Mouse (Mus musculus) midbrain, embryonic 13.5 days (tissue): ENCODE measurements at regions not wholly inside any gene's neighbourhood (a gene's known extent, or its start where the extent isn't known, plus 50 kb on each side); places are given as distances from the start of the nearest gene placed in this dataset.

Experiments used
- ATAC-seq: fragments of 200-750 bp; cut with Nextera tagmentation; 2 replicates; pipeline ENCODE4 v1.8.0; 2017; ENCODE audit warnings: mild to moderate bottlenecking, moderate TSS enrichment, moderate library complexity
- H3K27ac ChIP-seq: fragments of 300-500 bp; sonication (generic); 2 replicates; pipeline ENCODE4 v1.5.1; 2015; ENCODE audit warnings: inconsistent platforms, mild to moderate bottlenecking, moderate library complexity
- H3K27me3 ChIP-seq: fragments of 300-500 bp; sonication (generic); 2 replicates; pipeline ENCODE4 v1.6.1; 2015; ENCODE audit warnings: mild to moderate bottlenecking, inconsistent platforms
- H3K36me3 ChIP-seq: fragments of 300-500 bp; sonication (generic); 2 replicates; pipeline ENCODE4 v1.6.1; 2015; ENCODE audit warnings: mild to moderate bottlenecking, inconsistent platforms
- H3K4me1 ChIP-seq: fragments of 300-500 bp; sonication (generic); replicated peaks from 2 replicates; pipeline ENCODE4 v1.6.1; 2015; ENCODE audit warnings: inconsistent platforms
- H3K4me2 ChIP-seq: fragments of 300-500 bp; sonication (generic); replicated peaks from 2 replicates; pipeline ENCODE4 v1.6.1; 2015; ENCODE audit warnings: moderate library complexity, mild to moderate bottlenecking, inconsistent platforms
- H3K4me3 ChIP-seq: fragments of 300-500 bp; sonication (generic); replicated peaks from 2 replicates; pipeline ENCODE4 v1.5.1; 2015; ENCODE audit warnings: mild to moderate bottlenecking, inconsistent platforms
- H3K9ac ChIP-seq: fragments of 300-500 bp; sonication (generic); replicated peaks from 2 replicates; pipeline ENCODE4 v1.6.1; 2015; ENCODE audit warnings: mild to moderate bottlenecking, inconsistent platforms
- H3K9me3 ChIP-seq: fragments of 300-500 bp; sonication (generic); 2 replicates; pipeline ENCODE4 v1.6.1; 2016; ENCODE audit warnings: mild to moderate bottlenecking, inconsistent platforms
- WGBS: fragments of 180-500 bp; shearing (Covaris S2); methylation state at CpG from one replicate; pipeline ENCODE4 v1.1.7; 2015; 5-methylcytosine and 5-hydroxymethylcytosine counted together

- H3K27ac ChIP-seq: no peak overlapping the region
- 87% methylated on average over 18 of the region's 18 CpGs for WGBS
- H3K4me2 ChIP-seq: no peak overlapping the region
- H3K27me3 ChIP-seq: no peaks in the 10 kb centered on the region
- H3K9me3 ChIP-seq: no peaks in the 10 kb centered on the region
- no peaks in the 10 kb centered on the region for H3K4me1 ChIP-seq
- no peak for ATAC-seq
- no peak overlapping the region for H3K9ac ChIP-seq
- no peaks in the 10 kb centered on the region for H3K36me3 ChIP-seq
- no peak overlapping the region for H3K4me3 ChIP-seq
Observed at GRCm38 (mm10) chr10:31012669-31013358, 170.2 kb upstream of the Hey2 start.

- Histone ChIP-seq H3K4me3 (no peak overlapping the region), H3K9me3 (no peaks in the 10 kb centered on the region), H3K27ac (no peak overlapping the region), H3K4me1 (no peaks in the 10 kb centered on the region), H3K4me2 (no peak overlapping the region), H3K27me3 (no peaks in the 10 kb centered on the region), H3K9ac (no peak overlapping the region), H3K36me3 (no peaks in the 10 kb centered on the region)
- ATAC-seq: no peak
- WGBS: 71% methylated on average over 1 of the region's 1 CpGs
Observed at GRCm38 (mm10) chr10:31009955-31010254, 167.3 kb upstream of the Hey2 start.

DNA sequence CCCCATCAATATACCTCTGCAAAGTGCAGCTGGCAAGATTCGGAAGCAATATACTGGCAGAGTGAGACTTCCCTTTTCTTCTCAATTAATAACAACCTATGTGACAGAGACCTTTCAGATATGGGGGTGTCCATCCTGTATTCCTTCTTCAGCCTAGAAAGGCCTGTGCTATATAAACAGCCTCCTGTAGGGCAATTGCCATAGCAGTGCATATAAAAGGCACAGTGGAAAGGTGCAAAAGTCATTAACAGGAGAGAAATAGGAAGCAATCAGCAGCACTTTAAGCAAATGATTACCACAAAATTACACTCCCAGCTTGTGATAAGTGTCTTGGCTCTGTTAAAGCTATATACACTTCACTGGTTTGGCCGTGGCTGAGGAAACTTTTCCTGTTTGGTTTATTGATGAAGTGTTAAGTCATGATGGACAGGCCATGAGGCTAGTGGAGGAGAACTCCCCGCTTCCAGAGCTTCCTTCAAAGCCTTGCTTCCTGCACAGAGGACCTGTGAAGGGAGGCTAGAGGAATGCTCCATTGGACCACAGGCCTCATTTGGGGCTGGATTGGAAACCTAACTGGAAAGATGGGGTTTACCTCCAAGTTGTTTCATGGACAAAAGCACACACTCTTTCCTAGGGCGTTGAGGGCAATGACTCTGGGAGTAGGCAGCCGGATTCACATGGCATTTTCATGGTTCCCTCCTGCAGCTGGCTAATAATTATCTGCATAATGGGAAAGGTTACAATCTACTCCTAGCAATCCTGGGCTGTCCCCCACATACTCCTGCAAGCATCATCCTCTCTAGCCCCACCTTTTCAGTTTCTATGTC is 166.7 kb upstream of the Hey2 start:
- no peaks in the 10 kb centered on the region for H3K36me3 ChIP-seq
- no peak overlapping the region for H3K27ac ChIP-seq
- no peak overlapping the region for H3K4me2 ChIP-seq
- ATAC-seq: no peak
- no peak overlapping the region for H3K4me3 ChIP-seq
- H3K4me1 ChIP-seq: no peaks in the 10 kb centered on the region
- H3K9ac ChIP-seq: no peak overlapping the region
- no peaks in the 10 kb centered on the region for H3K27me3 ChIP-seq
- no peaks in the 10 kb centered on the region for H3K9me3 ChIP-seq
- WGBS: 82% methylated on average over 5 of the region's 5 CpGs

DNA sequence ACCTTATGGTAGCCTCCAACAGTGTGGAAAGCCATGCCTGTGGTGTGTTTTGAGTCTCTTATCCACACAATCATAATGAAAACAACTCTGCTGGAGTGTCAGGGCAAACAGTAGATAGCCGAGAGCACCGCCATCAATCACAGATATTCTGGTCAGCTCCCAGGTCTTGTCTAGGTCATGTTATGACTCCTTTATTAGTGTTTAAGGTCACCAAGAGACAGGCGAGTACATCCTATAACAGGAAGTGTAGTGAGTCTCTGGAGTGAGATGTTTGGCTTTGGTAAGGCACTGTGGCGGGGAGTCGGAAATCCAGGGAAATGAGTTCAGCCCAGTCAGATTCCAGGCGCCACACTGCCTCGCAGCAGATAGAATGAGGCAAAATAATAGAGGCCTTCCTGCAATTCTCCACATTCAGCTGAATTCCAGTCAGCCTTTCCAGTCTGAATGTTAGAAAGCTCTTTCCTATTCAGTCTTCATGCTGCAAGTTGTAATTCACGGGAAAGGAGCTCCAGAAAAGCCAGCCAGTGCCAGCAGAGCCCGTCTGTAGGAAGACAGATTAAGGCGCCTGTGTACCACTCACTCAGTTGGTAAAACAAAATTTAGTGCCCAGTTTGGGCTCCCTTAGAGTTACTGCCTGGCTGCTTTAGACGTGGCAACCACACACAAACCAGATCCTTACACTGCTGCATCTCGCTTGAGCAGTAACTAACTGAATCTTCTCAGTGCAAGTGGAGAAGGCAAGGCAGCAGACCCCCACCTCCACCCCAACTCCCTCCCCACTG is 155.8 kb upstream of the Hey2 start:
- no peak overlapping the region for H3K9ac ChIP-seq
- no peak overlapping the region for H3K4me3 ChIP-seq
- no peaks in the 10 kb centered on the region for H3K9me3 ChIP-seq
- WGBS: 81% methylated on average over 12 of the region's 12 CpGs
- no peak overlapping the region for H3K4me2 ChIP-seq
- no peak for ATAC-seq
- no peaks in the 10 kb centered on the region for H3K36me3 ChIP-seq
- H3K27me3 ChIP-seq: no peaks in the 10 kb centered on the region
- H3K4me1 ChIP-seq: no peaks in the 10 kb centered on the region
- H3K27ac ChIP-seq: no peak overlapping the region

DNA sequence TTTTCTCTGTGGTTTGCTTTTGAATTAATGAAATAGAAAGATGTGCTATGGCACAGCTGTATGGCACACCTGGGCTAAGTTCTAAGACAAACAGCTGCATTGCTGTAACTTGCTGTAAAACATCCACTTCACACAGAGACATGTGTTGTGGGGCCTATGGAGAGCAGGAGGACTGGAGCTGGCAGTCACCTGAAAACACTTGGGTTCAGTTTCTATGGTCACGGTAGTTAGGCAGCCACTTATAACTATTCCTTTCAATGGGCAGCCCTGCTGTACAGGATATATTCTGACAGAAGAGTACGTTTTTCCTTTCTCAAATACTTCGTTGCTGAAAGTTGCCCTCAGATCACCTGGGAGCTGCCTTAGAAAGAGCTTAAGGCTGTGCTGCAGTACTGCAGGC is 149.6 kb upstream of the Hey2 start:
- Histone ChIP-seq H3K4me2 (no peak overlapping the region), H3K27ac (no peak overlapping the region), H3K9me3 (no peaks in the 10 kb centered on the region), H3K9ac (no peak overlapping the region), H3K27me3 (no peaks in the 10 kb centered on the region), H3K4me3 (no peak overlapping the region), H3K4me1 (no peaks in the 10 kb centered on the region), H3K36me3 (no peaks in the 10 kb centered on the region)
- WGBS: 90% methylated on average over 3 of the region's 3 CpGs
- ATAC-seq: no peak

DNA sequence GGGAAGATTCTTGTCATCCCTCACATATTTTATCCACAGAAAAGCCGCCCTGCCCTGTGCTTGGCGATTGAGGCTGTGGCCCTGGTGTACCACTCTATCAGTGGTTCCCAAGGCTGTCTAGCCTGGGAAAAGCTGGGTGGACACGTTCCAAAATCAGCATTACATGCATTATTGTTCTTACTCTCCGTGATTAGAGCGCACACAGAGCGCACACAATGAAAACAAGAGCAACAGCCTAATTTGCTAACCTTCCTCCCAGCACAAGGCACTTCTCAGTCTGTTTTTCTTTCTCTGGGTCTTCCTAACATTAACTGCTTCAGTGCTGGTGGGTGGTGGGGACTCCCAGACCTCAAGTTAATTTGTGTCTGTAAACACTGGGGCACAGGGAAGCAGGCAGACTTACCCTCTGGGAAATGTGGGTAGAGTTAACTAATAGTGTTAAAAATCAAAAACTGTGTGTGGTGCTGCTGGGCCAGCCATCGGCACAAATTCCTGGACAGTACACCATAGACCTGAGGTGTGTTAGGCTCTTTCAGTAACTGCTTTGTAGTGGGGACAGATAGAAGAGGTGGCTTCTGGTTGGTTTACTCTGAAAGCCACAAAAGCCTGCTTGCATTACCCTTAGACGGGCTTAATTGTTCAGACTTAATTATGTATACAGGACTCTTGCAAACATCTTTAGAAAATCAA is 137.8 kb upstream of the Hey2 start:
- H3K36me3 ChIP-seq: no peaks in the 10 kb centered on the region
- WGBS: 3% methylated on average over 8 of the region's 8 CpGs
- no peaks in the 10 kb centered on the region for H3K9me3 ChIP-seq
- H3K4me2 ChIP-seq: peak overlapping the region; percentile 40
- H3K9ac ChIP-seq: no peak overlapping the region
- H3K27me3 ChIP-seq: no peaks in the 10 kb centered on the region
- peak; percentile 96 for ATAC-seq
- H3K27ac ChIP-seq: peak overlapping the region; percentile 4; the same call in 1 of the 2 replicates
- peak overlapping the region; percentile 13 for H3K4me3 ChIP-seq
- peaks cover 11% of the 10 kb centered on the region for H3K4me1 ChIP-seq

DNA sequence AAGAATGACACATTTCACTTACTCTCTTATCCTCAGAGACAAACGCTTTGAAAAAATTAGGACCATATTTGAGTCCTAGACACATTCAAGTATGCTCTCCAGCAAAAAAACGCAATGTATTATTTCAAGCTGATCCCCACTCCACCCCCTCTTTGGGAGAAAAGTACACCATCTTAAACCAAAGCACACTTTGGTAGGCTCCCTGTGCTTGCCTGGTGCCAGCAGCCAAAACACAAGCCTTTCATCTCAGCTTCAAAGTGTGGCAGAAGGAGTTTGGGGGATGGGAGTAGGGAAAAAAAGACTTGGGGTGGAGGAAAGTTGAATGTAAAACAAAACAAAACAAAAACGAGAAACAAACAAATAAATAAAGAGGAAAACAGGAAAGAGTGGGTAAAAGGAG is 137.2 kb upstream of the Hey2 start:
- peak; percentile 69 for ATAC-seq
- Histone ChIP-seq H3K4me3 (peak overlapping the region; percentile 13; the same call in 1 of the 2 replicates), H3K27me3 (no peaks in the 10 kb centered on the region), H3K9me3 (no peaks in the 10 kb centered on the region), H3K4me1 (peaks cover 11% of the 10 kb centered on the region), H3K9ac (no peak overlapping the region), H3K27ac (peak overlapping the region; percentile 19), H3K36me3 (no peaks in the 10 kb centered on the region), H3K4me2 (peak overlapping the region; percentile 40)
- 15% methylated on average over 3 of the region's 3 CpGs for WGBS

DNA sequence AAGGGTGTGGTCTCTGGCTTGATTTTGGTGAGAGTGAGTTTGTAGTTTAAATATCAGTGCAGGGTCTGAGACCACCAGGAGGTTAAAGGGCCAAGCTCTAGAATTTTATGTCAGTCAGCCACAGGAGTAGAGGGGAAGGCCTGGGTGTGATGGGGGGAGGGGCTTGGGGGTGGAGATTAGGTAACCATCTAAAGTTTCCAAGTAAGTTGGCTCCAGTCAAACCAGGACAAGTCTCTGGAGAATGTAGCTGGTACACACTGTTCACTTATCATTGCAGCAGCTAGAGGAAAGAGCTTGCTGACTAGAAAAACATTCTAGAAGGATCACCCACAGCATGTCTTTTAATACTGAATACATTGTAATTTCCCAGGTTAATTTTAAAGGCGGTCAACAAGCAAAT is 123.6 kb upstream of the Hey2 start:
- H3K36me3 ChIP-seq: no peaks in the 10 kb centered on the region
- ATAC-seq: no peak
- WGBS: 100% methylated on average over 1 of the region's 1 CpGs
- H3K27ac ChIP-seq: no peak overlapping the region
- H3K4me1 ChIP-seq: no peaks in the 10 kb centered on the region
- no peak overlapping the region for H3K4me2 ChIP-seq
- H3K9ac ChIP-seq: no peak overlapping the region
- H3K27me3 ChIP-seq: no peaks in the 10 kb centered on the region
- H3K9me3 ChIP-seq: no peaks in the 10 kb centered on the region
- H3K4me3 ChIP-seq: no peak overlapping the region

DNA sequence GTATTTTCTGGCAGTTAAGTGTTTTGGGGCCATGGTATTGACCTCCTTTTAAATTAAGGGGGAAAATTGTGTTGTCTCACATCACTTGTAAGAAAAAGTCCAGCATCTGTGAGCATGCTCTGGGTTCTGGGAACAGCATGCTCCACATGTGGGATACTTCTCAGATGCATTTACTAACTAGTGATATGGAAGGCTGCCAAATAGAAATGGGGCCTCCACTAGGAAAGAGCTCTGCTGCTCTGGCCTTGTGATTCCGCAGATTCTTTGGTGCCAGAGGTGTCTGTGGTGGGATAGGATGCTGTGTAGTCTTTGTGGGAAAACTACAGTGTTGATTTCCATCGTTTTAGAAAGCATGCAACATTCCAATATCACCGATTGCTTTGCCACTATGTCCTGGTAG is 111.2 kb upstream of the Hey2 start:
- H3K4me1 ChIP-seq: no peaks in the 10 kb centered on the region
- 75% methylated on average over 3 of the region's 3 CpGs for WGBS
- H3K27me3 ChIP-seq: no peaks in the 10 kb centered on the region
- no peak overlapping the region for H3K27ac ChIP-seq
- ATAC-seq: no peak
- H3K9ac ChIP-seq: no peak overlapping the region
- no peak overlapping the region for H3K4me3 ChIP-seq
- H3K36me3 ChIP-seq: no peaks in the 10 kb centered on the region
- no peaks in the 10 kb centered on the region for H3K9me3 ChIP-seq
- H3K4me2 ChIP-seq: no peak overlapping the region

- WGBS: 62% methylated on average over 2 of the region's 2 CpGs
- Histone ChIP-seq H3K27ac (no peak overlapping the region), H3K4me2 (no peak overlapping the region), H3K9me3 (no peaks in the 10 kb centered on the region), H3K27me3 (no peaks in the 10 kb centered on the region), H3K4me3 (no peak overlapping the region), H3K4me1 (no peaks in the 10 kb centered on the region), H3K36me3 (no peaks in the 10 kb centered on the region), H3K9ac (no peak overlapping the region)
- ATAC-seq: no peak
Observed at GRCm38 (mm10) chr10:30952410-30952809, 109.8 kb upstream of the Hey2 start.

DNA sequence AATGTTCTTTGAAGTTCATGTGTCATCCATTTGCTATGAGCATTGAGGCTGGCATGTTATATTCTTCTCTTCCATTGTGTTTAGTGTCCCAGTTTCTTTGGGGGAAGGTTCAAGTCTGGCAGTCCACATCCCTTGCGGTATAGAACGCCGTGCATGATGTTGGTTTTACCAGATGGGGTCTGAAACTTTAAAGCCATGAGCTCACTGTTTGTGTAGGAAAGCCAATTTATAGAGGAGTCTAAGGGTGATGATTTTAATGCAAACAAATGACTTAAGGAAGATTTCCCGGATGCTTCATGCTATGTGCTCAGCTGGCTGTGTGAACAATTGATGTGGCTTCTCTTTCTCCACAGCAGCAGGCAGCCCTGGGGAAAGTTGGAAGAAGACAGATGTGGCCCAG is 104.0 kb upstream of the Hey2 start:
- Histone ChIP-seq H3K9ac (no peak overlapping the region), H3K27me3 (no peaks in the 10 kb centered on the region), H3K27ac (no peak overlapping the region), H3K9me3 (no peaks in the 10 kb centered on the region), H3K4me2 (no peak overlapping the region), H3K4me1 (no peaks in the 10 kb centered on the region), H3K4me3 (no peak overlapping the region), H3K36me3 (no peaks in the 10 kb centered on the region)
- 85% methylated on average over 4 of the region's 4 CpGs for WGBS
- ATAC-seq: no peak
